Comparison of ENCODE assay signal across 31 mouse cellular contexts in genomic region chr8:45896590-45896989, GRCm38 (mm10). TPM values are rescaled to one million over a fixed set of nuclear protein-coding genes. Genes with fewer than 3 reads are reported as not detected.
"Had no signal": no experiment of that assay in that cellular context is flagged by ENCODE, and none has a peak within 500 bp of the region (broad histone marks: within the 10 kb centered on the region; RNA-seq: fewer than 3 reads in every experiment).

No protein-coding gene starts in this region.

- H3K4me1 ChIP-seq: intestine, embryonic 15.5 days; limb, embryonic 13.5 days; limb, embryonic 15.5 days; liver, embryonic 13.5 days had no signal

- H3K4me3 ChIP-seq: heart, adult 2 months; heart, embryonic 13.5 days; heart, embryonic 15.5 days; hindbrain, embryonic 10.5 days; hindbrain, embryonic 12.5 days; intestine, embryonic 15.5 days; layer of hippocampus, adult 2 months; left cerebral cortex, adult 2 months; limb, embryonic 13.5 days; limb, embryonic 15.5 days; liver, embryonic 13.5 days had no signal

- H3K27me3 ChIP-seq: heart, embryonic 13.5 days; heart, embryonic 15.5 days; hindbrain, embryonic 12.5 days; intestine, embryonic 15.5 days; limb, embryonic 13.5 days; limb, embryonic 15.5 days; liver, embryonic 13.5 days had no signal

- H3K9ac ChIP-seq: heart, embryonic 13.5 days; heart, embryonic 15.5 days; hindbrain, embryonic 12.5 days; hindbrain, embryonic 14.5 days; intestine, embryonic 15.5 days; limb, embryonic 13.5 days; limb, embryonic 15.5 days; liver, embryonic 13.5 days had no signal

- H3K36me3 ChIP-seq: hindbrain, embryonic 10.5 days; hindbrain, embryonic 12.5 days; intestine, embryonic 15.5 days; limb, embryonic 15.5 days; liver, embryonic 13.5 days had no signal

- H3K9me3 ChIP-seq: heart, embryonic 13.5 days; heart, embryonic 15.5 days; intestine, embryonic 15.5 days; limb, embryonic 15.5 days; liver, embryonic 13.5 days had no signal

- H3K4me2 ChIP-seq: heart, embryonic 11.5 days; heart, embryonic 13.5 days; heart, embryonic 15.5 days; hindbrain, embryonic 12.5 days; hindbrain, embryonic 14.5 days; intestine, embryonic 15.5 days; limb, embryonic 13.5 days; limb, embryonic 15.5 days; liver, embryonic 11.5 days; liver, embryonic 13.5 days had no signal

- H3K27ac ChIP-seq: heart, adult 2 months; heart, embryonic 13.5 days; heart, embryonic 15.5 days; hindbrain, embryonic 10.5 days; hindbrain, embryonic 12.5 days; hindbrain, embryonic 14.5 days; intestine, embryonic 15.5 days; layer of hippocampus, adult 2 months; left cerebral cortex, adult 2 months; limb, embryonic 13.5 days; limb, embryonic 15.5 days; liver, embryonic 13.5 days had no signal

- ATAC-seq: hindbrain, embryonic 16.5 days; inflammation-experienced regulatory T-cells, adult 6 months; intestine, embryonic 15.5 days; intestine, postnatal 0 days had no signal

- DNase-seq: gastrocnemius, postnatal 14 days; gastrocnemius, postnatal 36 days; heart, adult 2 months; heart, postnatal 4 days; kidney, adult 18-20 months; kidney, adult 8-10 months; kidney, postnatal 10 days; kidney, postnatal 25 days; kidney, postnatal 4 days; liver, embryonic 13.5 days had no signal

RNA-seq across cellular contexts. Expression of gene Pdlim3, which starts 11.3 kb away (rescaled TPM):
- total RNA-seq: granulocyte monocyte progenitor cell, adult 5-6 weeks had no signal
- polyA plus RNA-seq: inflammation-experienced regulatory T-cells, adult 6 months had no signal

RNA-seq across cellular contexts. Expression of gene Ccdc110, which starts 37.8 kb away (rescaled TPM):
- total RNA-seq: gastrocnemius, postnatal 14 days; gastrocnemius, postnatal 36 days; granulocyte monocyte progenitor cell, adult 5-6 weeks; heart, adult 2 months; heart, postnatal 25 days; heart, postnatal 4 days had no signal
- polyA plus RNA-seq: heart, adult 2 months; heart, embryonic 13.5 days; heart, embryonic 15.5 days; heart, postnatal 0 days; hindbrain, embryonic 10.5 days; hindbrain, embryonic 14.5 days; inflammation-experienced regulatory T-cells, adult 6 months; intestine, embryonic 15.5 days; intestine, postnatal 0 days; kidney, embryonic 14.5 days; kidney, embryonic 16.5 days; limb, embryonic 11.5 days; liver, embryonic 11.5 days; liver, embryonic 13.5 days had no signal
